Mouse (Mus musculus): ENCODE measurements around the gene Ppp4r4. TPM values are rescaled to one million over a fixed set of nuclear protein-coding genes. Genes with fewer than 3 reads are reported as not detected.

The Ppp4r4 gene
- polyA plus RNA-seq, 1 experiment from 2014 or later: 1.0 TPM

DNA sequence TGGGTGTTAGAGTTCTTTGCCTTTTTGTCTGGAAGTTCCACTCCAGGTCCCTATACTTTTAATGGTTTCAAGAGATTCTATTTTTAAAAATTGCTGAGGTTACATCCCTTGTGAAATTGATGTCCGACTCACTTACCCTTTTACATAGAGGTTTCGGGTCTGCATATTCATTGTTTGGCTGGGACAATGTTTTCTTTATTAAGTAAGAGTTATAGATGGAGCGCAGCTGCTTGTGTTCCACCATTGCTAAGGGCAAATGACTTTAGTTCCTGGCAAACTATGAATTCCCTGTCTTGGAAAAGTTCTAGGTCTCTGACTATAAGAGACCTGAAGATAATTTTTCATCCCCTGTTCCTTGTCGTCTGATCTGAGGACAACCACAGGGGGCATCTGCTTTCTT, 8.3 kb downstream of the Ppp4r4 start:
- H3K36me3 ChIP-seq (replicated peaks): no peaks in the 10 kb centered on the region
- H3K27ac ChIP-seq (replicated peaks): no peak overlapping the region
- H3K9ac ChIP-seq: no peak overlapping the region
- H3K4me1 ChIP-seq (replicated peaks): no peaks in the 10 kb centered on the region
- WGBS (ENCODE audit: insufficient replicate concordance): 54% methylated on average over 4 of the region's 4 CpGs
- no peaks in the 10 kb centered on the region for H3K9me3 ChIP-seq (replicated peaks)
- no peak overlapping the region for H3K4me2 ChIP-seq
- ATAC-seq (ENCODE audit: insufficient read depth): no peak
- no peaks in the 10 kb centered on the region for H3K27me3 ChIP-seq
- H3K4me3 ChIP-seq (replicated peaks): no peak overlapping the region

GRCm38 (mm10) chr12:103543351-103543750, 11.3 kb downstream of the Ppp4r4 start:
- H3K4me1 ChIP-seq (replicated peaks): 0 out of 2 replicates have a peak, but pooled peaks cover 5% of the 10 kb centered on the region
- no peak overlapping the region for H3K9ac ChIP-seq
- WGBS (ENCODE audit: insufficient replicate concordance): 52% methylated on average over 2 of the region's 2 CpGs
- no peak for ATAC-seq (ENCODE audit: insufficient read depth)
- no peaks in the 10 kb centered on the region for H3K9me3 ChIP-seq (replicated peaks)
- H3K4me3 ChIP-seq (replicated peaks): no peak overlapping the region
- H3K4me2 ChIP-seq: no peak overlapping the region
- H3K27ac ChIP-seq (replicated peaks): no peak overlapping the region
- no peaks in the 10 kb centered on the region for H3K27me3 ChIP-seq
- H3K36me3 ChIP-seq (replicated peaks): no peaks in the 10 kb centered on the region

DNA sequence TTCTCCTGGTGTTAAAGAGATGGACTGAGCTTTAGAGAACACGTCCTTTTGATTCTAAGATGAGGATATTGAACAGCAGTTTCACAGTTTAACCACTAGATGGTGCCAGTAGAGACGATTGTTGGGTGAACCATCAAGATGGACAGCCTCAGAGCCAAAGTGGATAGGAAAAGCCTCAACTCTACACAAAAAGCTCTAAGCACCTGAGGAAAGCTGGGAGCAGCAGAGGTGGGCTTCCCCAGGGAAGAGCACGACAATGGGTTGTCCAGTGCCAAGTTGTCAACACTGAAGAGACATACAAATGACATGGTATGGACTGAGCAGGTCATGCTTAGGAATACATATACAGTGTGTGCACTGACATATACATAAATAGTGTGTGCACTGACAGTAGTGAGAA, 12.1 kb downstream of the Ppp4r4 start:
- H3K4me3 ChIP-seq (replicated peaks): no peak overlapping the region
- H3K9ac ChIP-seq: no peak overlapping the region
- 2% methylated on average over 3 of the region's 3 CpGs for WGBS (ENCODE audit: insufficient replicate concordance)
- H3K4me2 ChIP-seq: no peak overlapping the region
- H3K9me3 ChIP-seq (replicated peaks): no peaks in the 10 kb centered on the region
- no peak overlapping the region for H3K27ac ChIP-seq (replicated peaks)
- no peaks in the 10 kb centered on the region for H3K27me3 ChIP-seq
- 0 out of 2 replicates have a peak, but pooled peaks cover 5% of the 10 kb centered on the region for H3K4me1 ChIP-seq (replicated peaks)
- ATAC-seq (ENCODE audit: insufficient read depth): no peak
- H3K36me3 ChIP-seq (replicated peaks): no peaks in the 10 kb centered on the region

DNA sequence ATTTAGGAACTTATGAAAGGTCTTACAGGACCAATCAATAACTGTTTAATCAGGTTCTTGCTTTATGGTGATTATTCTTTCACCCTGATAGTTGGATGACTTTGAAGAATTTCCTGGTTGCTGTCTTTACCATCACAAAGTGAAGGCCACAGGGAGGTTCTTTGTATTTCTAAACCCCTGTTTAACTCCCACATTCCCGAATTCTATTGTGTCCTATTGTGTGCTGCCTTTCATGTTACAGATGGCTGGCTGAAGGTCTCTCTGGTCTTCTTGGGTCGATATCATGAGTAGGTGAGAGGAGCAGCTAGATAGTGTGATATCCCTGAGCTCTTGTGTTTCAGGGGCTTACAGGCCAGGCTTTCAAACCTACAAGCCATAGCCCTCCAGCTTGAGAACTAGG, 15.4 kb downstream of the Ppp4r4 start:
- H3K4me3 ChIP-seq (replicated peaks): no peak overlapping the region
- no peak overlapping the region for H3K4me2 ChIP-seq
- no peak overlapping the region for H3K9ac ChIP-seq
- ATAC-seq (ENCODE audit: insufficient read depth): no peak
- 0 out of 2 replicates have a peak, but pooled peaks cover 5% of the 10 kb centered on the region for H3K4me1 ChIP-seq (replicated peaks)
- no peaks in the 10 kb centered on the region for H3K27me3 ChIP-seq
- H3K9me3 ChIP-seq (replicated peaks): no peaks in the 10 kb centered on the region
- H3K36me3 ChIP-seq (replicated peaks): no peaks in the 10 kb centered on the region
- H3K27ac ChIP-seq (replicated peaks): no peak overlapping the region
- WGBS (ENCODE audit: insufficient replicate concordance): 31% methylated on average over 2 of the region's 2 CpGs

DNA sequence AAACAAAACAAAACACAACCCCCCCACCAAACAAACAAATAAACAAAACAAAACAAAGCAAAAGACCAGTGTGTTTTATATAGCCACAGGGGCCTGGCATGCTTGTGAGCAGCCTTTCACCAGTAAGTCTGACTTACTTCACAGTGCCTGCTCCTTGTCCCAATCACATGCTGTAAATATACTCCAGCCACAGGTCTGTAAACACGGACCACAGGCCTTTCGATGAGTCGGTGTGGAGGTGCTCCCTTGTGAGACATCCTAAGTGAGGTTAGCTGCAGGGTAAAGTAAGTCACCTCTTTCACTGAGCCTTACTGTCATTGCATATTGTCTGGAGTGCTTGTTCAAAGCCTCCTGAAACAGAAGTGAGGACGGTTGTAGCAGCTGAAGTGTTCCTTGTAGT, 16.4 kb downstream of the Ppp4r4 start:
- H3K4me2 ChIP-seq: no peak overlapping the region
- WGBS (ENCODE audit: insufficient replicate concordance): 50% methylated on average over 4 of the region's 4 CpGs
- H3K4me3 ChIP-seq (replicated peaks): no peak overlapping the region
- no peaks in the 10 kb centered on the region for H3K27me3 ChIP-seq
- no peaks in the 10 kb centered on the region for H3K36me3 ChIP-seq (replicated peaks)
- no peak overlapping the region for H3K9ac ChIP-seq
- H3K4me1 ChIP-seq (replicated peaks): 0 out of 2 replicates have a peak, but pooled peaks cover 8% of the 10 kb centered on the region
- ATAC-seq (ENCODE audit: insufficient read depth): no peak
- H3K9me3 ChIP-seq (replicated peaks): no peaks in the 10 kb centered on the region
- H3K27ac ChIP-seq (replicated peaks): 0 out of 2 replicates have a peak overlapping the region, but pooled peaks have one; percentile 41

GRCm38 (mm10) chr12:103550047-103550446, 18.0 kb downstream of the Ppp4r4 start:
- H3K4me1 ChIP-seq (replicated peaks): 0 out of 2 replicates have a peak, but pooled peaks cover 8% of the 10 kb centered on the region
- H3K4me2 ChIP-seq: no peak overlapping the region
- ATAC-seq (ENCODE audit: insufficient read depth): no peak
- no peak overlapping the region for H3K9ac ChIP-seq
- no peaks in the 10 kb centered on the region for H3K9me3 ChIP-seq (replicated peaks)
- 61% methylated on average over 6 of the region's 6 CpGs for WGBS (ENCODE audit: insufficient replicate concordance)
- no peaks in the 10 kb centered on the region for H3K27me3 ChIP-seq
- H3K36me3 ChIP-seq (replicated peaks): no peaks in the 10 kb centered on the region
- no peak overlapping the region for H3K4me3 ChIP-seq (replicated peaks)
- no peak overlapping the region for H3K27ac ChIP-seq (replicated peaks)

DNA sequence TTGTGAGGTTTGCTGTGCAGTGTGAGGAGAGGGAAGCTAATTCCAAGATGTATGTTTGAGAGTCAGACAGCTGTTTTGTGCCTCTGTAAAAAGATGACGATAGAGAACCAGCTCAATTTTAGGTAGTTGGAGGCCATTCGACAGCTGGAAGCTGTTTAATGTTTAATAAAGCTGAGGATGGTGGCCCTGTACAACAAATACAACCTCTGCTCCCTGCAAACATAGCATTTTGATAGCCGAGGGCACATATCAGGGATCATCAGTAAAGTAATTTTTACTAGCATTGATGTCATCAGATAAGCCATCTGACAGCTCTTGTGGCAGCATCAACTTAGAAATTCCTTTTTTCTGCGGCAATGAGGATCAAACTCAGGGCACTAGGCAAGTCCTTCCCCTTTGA, 19.3 kb downstream of the Ppp4r4 start:
- Histone ChIP-seq H3K27ac (replicated peaks) (0 out of 2 replicates have a peak overlapping the region, but pooled peaks have one; percentile 48), H3K9ac (no peak overlapping the region), H3K4me2 (no peak overlapping the region), H3K36me3 (replicated peaks) (no peaks in the 10 kb centered on the region), H3K4me3 (replicated peaks) (no peak overlapping the region), H3K27me3 (no peaks in the 10 kb centered on the region), H3K4me1 (replicated peaks) (0 out of 2 replicates have a peak, but pooled peaks cover 8% of the 10 kb centered on the region), H3K9me3 (replicated peaks) (no peaks in the 10 kb centered on the region)
- 37% methylated on average over 4 of the region's 4 CpGs for WGBS (ENCODE audit: insufficient replicate concordance)
- peak; percentile 53 for ATAC-seq (ENCODE audit: insufficient read depth)

DNA sequence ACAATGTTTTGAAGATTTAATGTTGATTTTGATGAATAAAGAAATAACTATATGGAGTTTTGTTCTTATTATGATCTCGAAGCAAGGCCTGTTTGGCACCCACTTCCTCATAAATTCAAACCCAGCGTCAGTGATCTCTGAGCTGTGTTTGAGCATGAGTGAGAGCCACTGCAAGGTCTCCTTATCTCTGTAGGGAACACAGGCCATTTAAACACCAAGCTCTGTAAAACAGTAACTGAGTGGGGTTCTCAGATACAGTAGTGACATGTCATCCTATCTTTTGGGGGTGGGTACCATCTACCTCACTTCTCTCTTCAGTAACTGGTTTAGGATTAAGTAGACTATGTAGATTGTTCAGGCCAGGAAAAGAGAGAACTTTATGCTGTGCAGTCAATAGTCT, 20.4 kb downstream of the Ppp4r4 start:
- ATAC-seq (ENCODE audit: insufficient read depth): no peak; the same call in 1 of the 2 replicates
- no peaks in the 10 kb centered on the region for H3K36me3 ChIP-seq (replicated peaks)
- no peaks in the 10 kb centered on the region for H3K27me3 ChIP-seq
- 0 out of 2 replicates have a peak, but pooled peaks cover 7% of the 10 kb centered on the region for H3K4me1 ChIP-seq (replicated peaks)
- H3K9me3 ChIP-seq (replicated peaks): no peaks in the 10 kb centered on the region
- H3K4me3 ChIP-seq (replicated peaks): no peak overlapping the region
- H3K4me2 ChIP-seq: no peak overlapping the region
- no peak overlapping the region for H3K9ac ChIP-seq
- WGBS (ENCODE audit: insufficient replicate concordance): 37% methylated on average over 2 of the region's 2 CpGs
- H3K27ac ChIP-seq (replicated peaks): no peak overlapping the region

- 0 out of 2 replicates have a peak, but pooled peaks cover 3% of the 10 kb centered on the region for H3K4me1 ChIP-seq (replicated peaks)
- no peak overlapping the region for H3K4me3 ChIP-seq (replicated peaks)
- no peak overlapping the region for H3K4me2 ChIP-seq
- no peaks in the 10 kb centered on the region for H3K27me3 ChIP-seq
- no peaks in the 10 kb centered on the region for H3K36me3 ChIP-seq (replicated peaks)
- no peaks in the 10 kb centered on the region for H3K9me3 ChIP-seq (replicated peaks)
- WGBS (ENCODE audit: insufficient replicate concordance): 42% methylated on average over 3 of the region's 3 CpGs
- ATAC-seq (ENCODE audit: insufficient read depth): no peak
- no peak overlapping the region for H3K9ac ChIP-seq
- H3K27ac ChIP-seq (replicated peaks): no peak overlapping the region
Measured at GRCm38 (mm10) chr12:103553497-103553896, 21.4 kb downstream of the Ppp4r4 start.

- H3K4me2 ChIP-seq: no peak overlapping the region
- H3K4me1 ChIP-seq (replicated peaks): 0 out of 2 replicates have a peak, but pooled peaks cover 3% of the 10 kb centered on the region
- WGBS (ENCODE audit: insufficient replicate concordance): 62% methylated on average over 5 of the region's 5 CpGs
- no peak overlapping the region for H3K27ac ChIP-seq (replicated peaks)
- H3K9ac ChIP-seq: no peak overlapping the region
- no peaks in the 10 kb centered on the region for H3K9me3 ChIP-seq (replicated peaks)
- H3K4me3 ChIP-seq (replicated peaks): no peak overlapping the region
- H3K27me3 ChIP-seq: no peaks in the 10 kb centered on the region
- ATAC-seq (ENCODE audit: insufficient read depth): no peak
- no peaks in the 10 kb centered on the region for H3K36me3 ChIP-seq (replicated peaks)
Measured at GRCm38 (mm10) chr12:103556856-103557255, 24.8 kb downstream of the Ppp4r4 start.

DNA sequence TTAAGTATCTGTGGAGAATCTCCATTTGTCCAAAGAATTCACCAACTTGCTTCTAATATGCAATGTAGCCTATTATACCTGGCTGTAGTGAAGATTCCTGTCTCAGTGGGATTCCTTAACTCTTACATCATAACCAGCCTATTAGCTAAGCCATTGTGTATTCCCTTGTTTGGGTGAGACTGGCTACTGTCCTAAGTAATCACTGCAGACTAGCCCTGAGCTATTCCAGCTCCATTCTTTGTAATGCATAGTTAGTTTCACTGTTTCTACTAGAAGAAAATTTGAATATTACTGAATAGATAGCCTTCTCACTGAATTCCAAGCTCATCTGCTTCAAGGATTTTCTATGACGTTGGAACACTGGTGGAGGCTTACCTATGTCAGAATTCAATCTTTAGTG, 32.6 kb downstream of the Ppp4r4 start:
- Histone ChIP-seq H3K27me3 (no peaks in the 10 kb centered on the region), H3K36me3 (replicated peaks) (no peaks in the 10 kb centered on the region), H3K27ac (replicated peaks) (no peak overlapping the region), H3K4me1 (replicated peaks) (no peaks in the 10 kb centered on the region), H3K4me2 (no peak overlapping the region), H3K9me3 (replicated peaks) (no peaks in the 10 kb centered on the region), H3K9ac (no peak overlapping the region), H3K4me3 (replicated peaks) (no peak overlapping the region)
- 38% methylated on average over 1 of the region's 1 CpGs for WGBS (ENCODE audit: insufficient replicate concordance)
- ATAC-seq (ENCODE audit: insufficient read depth): no peak

DNA sequence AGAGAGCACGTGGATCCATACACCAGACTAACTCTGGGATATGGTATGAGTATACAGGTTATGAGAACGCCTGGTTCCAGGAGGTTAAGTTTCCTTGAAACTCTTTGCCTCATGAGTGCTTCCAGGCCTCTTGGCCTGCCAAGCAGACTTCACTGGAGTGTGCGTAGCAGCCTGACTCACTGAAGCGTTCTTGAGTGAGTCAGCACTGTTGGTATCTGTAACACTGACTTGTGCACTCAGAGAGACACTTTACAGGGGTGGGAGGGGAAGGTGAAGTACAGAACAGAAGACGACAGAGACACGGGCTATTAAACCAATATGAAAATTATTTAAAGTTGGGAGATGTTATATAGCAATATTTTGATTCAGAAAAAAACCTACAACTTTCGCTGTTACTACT, 33.1 kb downstream of the Ppp4r4 start:
- no peak overlapping the region for H3K27ac ChIP-seq (replicated peaks)
- H3K9ac ChIP-seq: no peak overlapping the region
- no peak overlapping the region for H3K4me3 ChIP-seq (replicated peaks)
- ATAC-seq (ENCODE audit: insufficient read depth): no peak
- no peaks in the 10 kb centered on the region for H3K9me3 ChIP-seq (replicated peaks)
- no peak overlapping the region for H3K4me2 ChIP-seq
- H3K4me1 ChIP-seq (replicated peaks): no peaks in the 10 kb centered on the region
- 44% methylated on average over 7 of the region's 7 CpGs for WGBS (ENCODE audit: insufficient replicate concordance)
- H3K36me3 ChIP-seq (replicated peaks): no peaks in the 10 kb centered on the region
- no peaks in the 10 kb centered on the region for H3K27me3 ChIP-seq
